Mouse (Mus musculus): ENCODE results near the gene Uqcr11. TPM values are rescaled to one million over a fixed set of nuclear protein-coding genes. Genes with fewer than 3 reads are reported as not detected.

Uqcr11 gene
- polyA plus RNA-seq (2014; fragmentation: Illumina TruSeq; extraction: RNeasy Lipid Tissue Mini Kit (QIAGEN cat#74804); ENCODE audit: low read depth, low replicate concordance) = 2,281 TPM

GRCm38 (mm10) chr10:80406684-80407501 lies at the start of gene Uqcr11:
TSS of gene Uqcr11 (minus strand) at chr10:80406830.

DNA sequence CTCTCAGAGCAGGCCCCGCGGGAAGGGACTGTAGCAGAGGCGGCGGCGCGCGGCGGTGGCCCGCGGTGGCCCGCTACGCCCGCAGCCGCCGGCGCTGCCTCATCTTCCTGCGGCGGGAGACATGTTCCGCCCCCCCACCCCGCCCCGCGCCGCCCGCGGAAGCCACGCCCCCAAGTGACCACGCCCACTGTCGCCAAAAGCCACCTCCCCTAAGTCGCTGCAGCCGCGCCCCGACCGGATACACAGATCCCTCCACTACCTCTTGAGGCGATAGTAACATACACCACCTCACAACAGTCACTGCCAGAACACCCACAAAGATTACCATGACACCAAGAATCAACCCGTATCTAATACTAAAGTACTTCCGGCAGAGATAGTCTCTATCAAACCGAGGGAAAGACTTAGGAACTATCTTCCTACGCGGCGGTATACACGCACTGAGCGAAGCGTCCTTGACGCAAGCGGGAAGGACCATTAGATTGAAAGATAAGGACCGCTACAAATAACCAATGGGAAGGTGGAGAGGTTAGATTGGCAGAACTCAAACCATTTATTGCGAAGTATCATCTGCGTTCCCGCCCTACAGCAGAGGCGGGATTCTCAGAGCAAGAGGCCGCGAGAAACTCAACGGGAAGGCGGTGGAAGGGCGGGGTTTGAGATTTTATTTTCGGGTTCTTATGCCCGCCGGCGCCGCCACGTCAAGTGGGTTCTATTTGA lies 27.0 kb upstream of the Uqcr11 start, which contains the start of gene Tcf3:
Gene Tcf3 (minus strand): TSS at position 135 of the 720 bp plus-strand sequence.

GRCm38 (mm10) chr10:80399191-80399972 lies 7.2 kb downstream of the Uqcr11 start, which contains the start of gene Mbd3:
TSS of gene Mbd3 (minus strand) at chr10:80399550.

GRCm38 (mm10) chr10:80387522-80387959 lies 19.1 kb downstream of the Uqcr11 start, which contains the start of gene Mex3d:
TSS of gene Mex3d (minus strand) at chr10:80387659.

GRCm38 (mm10) chr10:80356001-80356682 lies 50.5 kb downstream of the Uqcr11 start, which contains the start of gene Plk5:
TSS of gene Plk5 (plus strand) at chr10:80356459.

Other genes with a start within 250 kb of the Uqcr11 start
- gene Cirbp, start 240.8 kb downstream of the Uqcr11 start, polyA plus RNA-seq (2014; fragmentation: Illumina TruSeq; extraction: RNeasy Lipid Tissue Mini Kit (QIAGEN cat#74804); ENCODE audit: low read depth, low replicate concordance) = 89.8 TPM
- gene 1600002K03Rik, start 233.9 kb downstream of the Uqcr11 start, polyA plus RNA-seq (2014; fragmentation: Illumina TruSeq; extraction: RNeasy Lipid Tissue Mini Kit (QIAGEN cat#74804); ENCODE audit: low read depth, low replicate concordance) = 13.6 TPM
- gene Efna2, start 227.3 kb downstream of the Uqcr11 start, polyA plus RNA-seq (2014; fragmentation: Illumina TruSeq; extraction: RNeasy Lipid Tissue Mini Kit (QIAGEN cat#74804); ENCODE audit: low read depth, low replicate concordance) = 1.8 TPM
- 21.1 TPM for gene Mum1, start 180.4 kb downstream of the Uqcr11 start, polyA plus RNA-seq (2014; fragmentation: Illumina TruSeq; extraction: RNeasy Lipid Tissue Mini Kit (QIAGEN cat#74804); ENCODE audit: low read depth, low replicate concordance)
- gene Ndufs7, start 157.7 kb downstream of the Uqcr11 start, polyA plus RNA-seq (2014; fragmentation: Illumina TruSeq; extraction: RNeasy Lipid Tissue Mini Kit (QIAGEN cat#74804); ENCODE audit: low read depth, low replicate concordance) = 842 TPM
- gene Gamt, start 145.8 kb downstream of the Uqcr11 start, polyA plus RNA-seq (2014; fragmentation: Illumina TruSeq; extraction: RNeasy Lipid Tissue Mini Kit (QIAGEN cat#74804); ENCODE audit: low read depth, low replicate concordance) = 7.7 TPM
- 49.3 TPM for gene Dazap1, start 145.3 kb downstream of the Uqcr11 start, polyA plus RNA-seq (2014; fragmentation: Illumina TruSeq; extraction: RNeasy Lipid Tissue Mini Kit (QIAGEN cat#74804); ENCODE audit: low read depth, low replicate concordance)
- 1,202 TPM for gene Rps15, start 114.4 kb downstream of the Uqcr11 start, polyA plus RNA-seq (2014; fragmentation: Illumina TruSeq; extraction: RNeasy Lipid Tissue Mini Kit (QIAGEN cat#74804); ENCODE audit: low read depth, low replicate concordance)
- gene Apc2, start 110.9 kb downstream of the Uqcr11 start, polyA plus RNA-seq (2014; fragmentation: Illumina TruSeq; extraction: RNeasy Lipid Tissue Mini Kit (QIAGEN cat#74804); ENCODE audit: low read depth, low replicate concordance) = 2.0 TPM
- 22.7 TPM for gene 2310011J03Rik, start 86.3 kb downstream of the Uqcr11 start, polyA plus RNA-seq (2014; fragmentation: Illumina TruSeq; extraction: RNeasy Lipid Tissue Mini Kit (QIAGEN cat#74804); ENCODE audit: low read depth, low replicate concordance)
- gene Pcsk4, start 77.3 kb downstream of the Uqcr11 start, polyA plus RNA-seq (2014; fragmentation: Illumina TruSeq; extraction: RNeasy Lipid Tissue Mini Kit (QIAGEN cat#74804); ENCODE audit: low read depth, low replicate concordance) = 2.2 TPM
- 3.4 TPM for gene Reep6, start 76.9 kb downstream of the Uqcr11 start, polyA plus RNA-seq (2014; fragmentation: Illumina TruSeq; extraction: RNeasy Lipid Tissue Mini Kit (QIAGEN cat#74804); ENCODE audit: low read depth, low replicate concordance)
- gene Adamtsl5, start 58.4 kb downstream of the Uqcr11 start, polyA plus RNA-seq (2014; fragmentation: Illumina TruSeq; extraction: RNeasy Lipid Tissue Mini Kit (QIAGEN cat#74804); ENCODE audit: low read depth, low replicate concordance) = 64.4 TPM
- 3.1 TPM for gene Plk5, start 50.4 kb downstream of the Uqcr11 start, polyA plus RNA-seq (2014; fragmentation: Illumina TruSeq; extraction: RNeasy Lipid Tissue Mini Kit (QIAGEN cat#74804); ENCODE audit: low read depth, low replicate concordance)
- gene Mex3d, start 19.2 kb downstream of the Uqcr11 start, polyA plus RNA-seq (2014; fragmentation: Illumina TruSeq; extraction: RNeasy Lipid Tissue Mini Kit (QIAGEN cat#74804); ENCODE audit: low read depth, low replicate concordance) = 6.2 TPM
- 93.3 TPM for gene Mbd3, start 7.3 kb downstream of the Uqcr11 start, polyA plus RNA-seq (2014; fragmentation: Illumina TruSeq; extraction: RNeasy Lipid Tissue Mini Kit (QIAGEN cat#74804); ENCODE audit: low read depth, low replicate concordance)
- gene Tcf3, start 26.8 kb upstream of the Uqcr11 start, polyA plus RNA-seq (2014; fragmentation: Illumina TruSeq; extraction: RNeasy Lipid Tissue Mini Kit (QIAGEN cat#74804); ENCODE audit: low read depth, low replicate concordance) = 17.6 TPM
- gene Onecut3, start 88.0 kb upstream of the Uqcr11 start, polyA plus RNA-seq (2014; fragmentation: Illumina TruSeq; extraction: RNeasy Lipid Tissue Mini Kit (QIAGEN cat#74804); ENCODE audit: low read depth, low replicate concordance) = 0.08 TPM
- gene Atp8b3, start 132.3 kb upstream of the Uqcr11 start, polyA plus RNA-seq (2014; fragmentation: Illumina TruSeq; extraction: RNeasy Lipid Tissue Mini Kit (QIAGEN cat#74804); ENCODE audit: low read depth, low replicate concordance) = not detected
- 12.6 TPM for gene Rexo1, start 154.7 kb upstream of the Uqcr11 start, polyA plus RNA-seq (2014; fragmentation: Illumina TruSeq; extraction: RNeasy Lipid Tissue Mini Kit (QIAGEN cat#74804); ENCODE audit: low read depth, low replicate concordance)
- gene Klf16, start 170.5 kb upstream of the Uqcr11 start, polyA plus RNA-seq (2014; fragmentation: Illumina TruSeq; extraction: RNeasy Lipid Tissue Mini Kit (QIAGEN cat#74804); ENCODE audit: low read depth, low replicate concordance) = 4.1 TPM
- gene Abhd17a, start 183.5 kb upstream of the Uqcr11 start, polyA plus RNA-seq (2014; fragmentation: Illumina TruSeq; extraction: RNeasy Lipid Tissue Mini Kit (QIAGEN cat#74804); ENCODE audit: low read depth, low replicate concordance) = 36.9 TPM
- 35.7 TPM for gene Scamp4, start 196.0 kb upstream of the Uqcr11 start, polyA plus RNA-seq (2014; fragmentation: Illumina TruSeq; extraction: RNeasy Lipid Tissue Mini Kit (QIAGEN cat#74804); ENCODE audit: low read depth, low replicate concordance)
- 1.7 TPM for gene Adat3, start 196.1 kb upstream of the Uqcr11 start, polyA plus RNA-seq (2014; fragmentation: Illumina TruSeq; extraction: RNeasy Lipid Tissue Mini Kit (QIAGEN cat#74804); ENCODE audit: low read depth, low replicate concordance)
- 0.50 TPM for gene Gm49322, start 199.2 kb upstream of the Uqcr11 start, polyA plus RNA-seq (2014; fragmentation: Illumina TruSeq; extraction: RNeasy Lipid Tissue Mini Kit (QIAGEN cat#74804); ENCODE audit: low read depth, low replicate concordance)
- gene Csnk1g2, start 216.0 kb upstream of the Uqcr11 start, polyA plus RNA-seq (2014; fragmentation: Illumina TruSeq; extraction: RNeasy Lipid Tissue Mini Kit (QIAGEN cat#74804); ENCODE audit: low read depth, low replicate concordance) = 87.7 TPM